Mouse (Mus musculus) liver, embryonic 12.5 days (tissue): ENCODE results near the gene Sept11. TPM values are rescaled to one million over a fixed set of nuclear protein-coding genes. Genes with fewer than 3 reads are reported as not detected.

Experiments
- polyA plus RNA-seq: library from polyadenylated mRNA; unstranded; fragments of >200 nt; fragmentation: Nextera tagmentation; extraction: Ambion mirVana; gene quantifications from 2 replicates; pipeline ENCODE4 v1.2.1, GENCODE M21; 2016

The Sept11 gene
- polyA plus RNA-seq, 1 experiment from 2014 or later: 57.6 TPM

Other genes starting within 250 kb of the Sept11 start
- 0.36 and 0.50 TPM in 2 replicates for gene Sowahb, start 48.4 kb upstream of the Sept11 start, polyA plus RNA-seq
- gene Ccni, start 113.1 kb downstream of the Sept11 start, polyA plus RNA-seq: 50.1 and 60.9 TPM in 2 replicates
- gene 2010109A12Rik, start 113.1 kb downstream of the Sept11 start, polyA plus RNA-seq: 1.2 and 1.3 TPM in 2 replicates
- 16.8 and 17.3 TPM in 2 replicates for gene Ccng2, start 173.8 kb downstream of the Sept11 start, polyA plus RNA-seq